24 mouse cellular contexts compared by ENCODE assay signal in genomic region chr6:88083095-88083494, GRCm38 (mm10).
"Had no signal": no experiment of that assay in that cellular context is flagged by ENCODE, and none has a peak within 500 bp of the region (broad histone marks: within the 10 kb centered on the region; RNA-seq: fewer than 3 reads in every experiment).

No protein-coding gene starts in this region.

- H3K4me2 ChIP-seq: limb, embryonic 15.5 days had no signal

- H3K36me3 ChIP-seq: limb, embryonic 15.5 days; lung, embryonic 15.5 days; midbrain, embryonic 12.5 days; midbrain, embryonic 15.5 days had no signal

- ATAC-seq: liver, embryonic 12.5 days; liver, postnatal 0 days; lung, postnatal 0 days had no signal

- H3K9ac ChIP-seq: limb, embryonic 12.5 days; limb, embryonic 15.5 days; liver, embryonic 13.5 days; liver, postnatal 0 days; lung, embryonic 14.5 days; lung, embryonic 15.5 days; midbrain, embryonic 12.5 days; midbrain, embryonic 15.5 days had no signal

- H3K9me3 ChIP-seq: limb, embryonic 10.5 days; limb, embryonic 12.5 days; limb, embryonic 13.5 days; limb, embryonic 15.5 days; liver, embryonic 12.5 days; liver, embryonic 13.5 days; liver, embryonic 15.5 days; lung, embryonic 15.5 days; megakaryocyte, embryonic 14.5 days; midbrain, embryonic 10.5 days; midbrain, embryonic 12.5 days; midbrain, embryonic 15.5 days had no signal

- H3K27ac ChIP-seq: left cerebral cortex, adult 2 months; limb, embryonic 12.5 days; limb, embryonic 13.5 days; limb, embryonic 15.5 days; midbrain, embryonic 12.5 days had no signal

- H3K4me3 ChIP-seq: limb, embryonic 15.5 days had no signal

- H3K27me3 ChIP-seq: liver, embryonic 12.5 days; liver, embryonic 13.5 days; liver, embryonic 15.5 days; megakaryocyte, embryonic 14.5 days had no signal

- DNase-seq: left cerebral cortex, postnatal 4 days; liver; liver, embryonic 13.5 days; liver, postnatal 0 days; lung, adult 18-20 months; lung, adult 2 months; lung, postnatal 10 days; lung, postnatal 14 days; lung, postnatal 4 days; midbrain, embryonic 14.5 days had no signal
